Mouse (Mus musculus) frontal cortex, postnatal 25 days (tissue): ENCODE measurements around the gene Samd14.

Experiments used
- DNase-seq, 2 experiments: peaks; one replicate each; pipeline ENCODE4 v3.0.0; 2022; ENCODE audit warnings: low spot score in 2 of 2

Gene Samd14

GRCm38 (mm10) chr11:95073835-95074234 lies 64.2 kb downstream of the Samd14 start:
- no peak for DNase-seq

GRCm38 (mm10) chr11:95074694-95075093 lies 65.0 kb downstream of the Samd14 start:
- no peak for DNase-seq

GRCm38 (mm10) chr11:95075197-95076040 lies 65.7 kb downstream of the Samd14 start:
- no peak for DNase-seq
